Comparison of ENCODE assay signal across 24 mouse cellular contexts in genomic region chr1:134510018-134510417, GRCm38 (mm10). TPM values are rescaled to one million over a fixed set of nuclear protein-coding genes. Genes with fewer than 3 reads are reported as not detected.
DNase-seq lines count a peak whose midpoint lies in the region; ATAC-seq lines count a peak whose summit lies in the region.
"Had no signal": no experiment of that assay in that cellular context is flagged by ENCODE, and none has a peak within 500 bp of the region (broad histone marks: within the 10 kb centered on the region; RNA-seq: fewer than 3 reads in every experiment).

No protein-coding gene starts in this region.

- H3K36me3 ChIP-seq in hindbrain, embryonic 10.5 days: peaks cover 41% of the 10 kb centered on the region

- DNase-seq in CD4-positive, CD25-positive, alpha-beta regulatory T cell, adult 2 months (ENCODE audit: low read depth, low spot score): peak; percentile 69
- DNase-seq in mesoderm, embryonic 11.5 days (ENCODE audit: low read depth, low spot score): peak; percentile 5
- DNase-seq in thymus, postnatal 14 days: peak; percentile 68
- no peak for DNase-seq in testis, postnatal 14 days (ENCODE audit: low spot score)
- DNase-seq in hindbrain, embryonic 10.5 days (ENCODE audit: low spot score): no peak
- DNase-seq in layer of hippocampus, postnatal 36 days: no peak
- DNase-seq: adrenal gland, postnatal 10 days; cerebellum, adult 18-20 months; gastrocnemius, postnatal 10 days; lung, adult 2 months; midbrain, embryonic 14.5 days had no signal

- no peak overlapping the region for H3K27ac ChIP-seq in hindbrain, embryonic 10.5 days
- H3K27ac ChIP-seq: embryonic facial prominence, embryonic 13.5 days; hindbrain, embryonic 12.5 days; kidney, postnatal 0 days; layer of hippocampus, adult 2 months had no signal

- ATAC-seq in activated CD4-positive, CD25-positive, alpha-beta regulatory T cell, adult 4 months: peak; percentile 94
- ATAC-seq: intestine, postnatal 0 days had no signal

- H3K9me3 ChIP-seq in hindbrain, embryonic 10.5 days: no peaks in the 10 kb centered on the region
- H3K9me3 ChIP-seq: embryonic facial prominence, embryonic 13.5 days; hindbrain, embryonic 12.5 days had no signal

- WGBS in hindbrain, embryonic 10.5 days: 51% methylated on average over 7 of the region's 7 CpGs

- H3K27me3 ChIP-seq in hindbrain, embryonic 10.5 days (ENCODE audit: insufficient read depth, poor library complexity, severe bottlenecking): peaks cover 37% of the 10 kb centered on the region
- H3K27me3 ChIP-seq: CH12.LX had no signal

- H3K4me1 ChIP-seq in hindbrain, embryonic 10.5 days (replicated peaks): peaks cover 14% of the 10 kb centered on the region

- no peak overlapping the region for H3K4me3 ChIP-seq in hindbrain, embryonic 10.5 days
- H3K4me3 ChIP-seq: embryonic facial prominence, embryonic 13.5 days; hindbrain, embryonic 12.5 days; layer of hippocampus, adult 2 months; myocyte had no signal

RNA-seq across cellular contexts. Expression of gene Rabif, which starts 15.6 kb away (rescaled TPM):
- polyA plus RNA-seq in activated CD4-positive, CD25-positive, alpha-beta regulatory T cell, adult 4 months (2017; shearing (Covaris generic)): 10 to 100 TPM; 34.2 to 42.6 TPM
- 43.8 and 45.0 TPM in 2 replicates for polyA plus RNA-seq in hindbrain, embryonic 10.5 days (2016; fragmentation: Nextera tagmentation; extraction: Ambion mirVana)
- total RNA-seq in layer of hippocampus, postnatal 36 days (2021): 10 to 100 TPM; 25.2 to 26.1 TPM

RNA-seq across cellular contexts. Expression of gene Mgat4e, which starts 39.5 kb away (rescaled TPM):
- not detected for polyA plus RNA-seq in activated CD4-positive, CD25-positive, alpha-beta regulatory T cell, adult 4 months (2017; shearing (Covaris generic))
- polyA plus RNA-seq in hindbrain, embryonic 10.5 days (2016; fragmentation: Nextera tagmentation; extraction: Ambion mirVana): not detected in 2 replicates
- not detected for total RNA-seq in layer of hippocampus, postnatal 36 days (2021)
- total RNA-seq: adrenal gland, postnatal 10 days; gastrocnemius, postnatal 10 days; heart, adult 8-10 months; layer of hippocampus, adult 2 months; left cerebral cortex, adult 18-20 months had no signal
- polyA plus RNA-seq: embryonic facial prominence, embryonic 13.5 days; heart, embryonic 16.5 days; hindbrain, embryonic 12.5 days; intestine, postnatal 0 days; kidney, postnatal 0 days; limb, embryonic 11.5 days; lung, adult 2 months; midbrain, embryonic 14.5 days; myocyte; stomach, embryonic 16.5 days had no signal

RNA-seq across cellular contexts. Expression of gene Kdm5b, which starts 50.0 kb away (rescaled TPM):
- polyA plus RNA-seq in activated CD4-positive, CD25-positive, alpha-beta regulatory T cell, adult 4 months (2017; shearing (Covaris generic)): 10 to 100 TPM; 10.5 to 11.4 TPM
- 69.9 and 71.6 TPM in 2 replicates for polyA plus RNA-seq in hindbrain, embryonic 10.5 days (2016; fragmentation: Nextera tagmentation; extraction: Ambion mirVana)
- total RNA-seq in layer of hippocampus, postnatal 36 days (2021): 10 to 100 TPM; 72.0 to 73.4 TPM

RNA-seq across cellular contexts. Expression of gene Klhl12, which starts 54.7 kb away (rescaled TPM):
- polyA plus RNA-seq in activated CD4-positive, CD25-positive, alpha-beta regulatory T cell, adult 4 months (2017; shearing (Covaris generic)): 10 to 100 TPM; 10.7 to 12.2 TPM
- polyA plus RNA-seq in hindbrain, embryonic 10.5 days (2016; fragmentation: Nextera tagmentation; extraction: Ambion mirVana): 31.7 and 37.2 TPM in 2 replicates
- 10 to 100 TPM; 43.8 to 44.9 TPM for total RNA-seq in layer of hippocampus, postnatal 36 days (2021)

Comparison
In these comparisons a context has a peak if more than half of its experiments do, and no peak if none do; other contexts are left out.
1. DNase-seq: peak in CD4-positive, CD25-positive, alpha-beta regulatory T cell, adult 2 months (single experiment), mesoderm, embryonic 11.5 days (single experiment) and thymus, postnatal 14 days (single experiment); none in testis, postnatal 14 days (single experiment), hindbrain, embryonic 10.5 days (single experiment) and layer of hippocampus, postnatal 36 days (0 of 2).